Mouse (Mus musculus): ENCODE measurements at regions not wholly inside any gene's neighbourhood (a gene's known extent, or its start where the extent isn't known, plus 50 kb on each side); places are given as distances from the start of the nearest gene placed in this dataset.

- Histone ChIP-seq H3K27ac (no peak overlapping the region), H3K27me3 (no peaks in the 10 kb centered on the region), H3K4me2 (no peak overlapping the region), H3K4me3 (no peak overlapping the region), H3K9me3 (replicated peaks) (no peaks in the 10 kb centered on the region), H3K9ac (no peak overlapping the region), H3K36me3 (no peaks in the 10 kb centered on the region), H3K4me1 (replicated peaks) (peaks cover 8% of the 10 kb centered on the region)
- 78% methylated on average over 2 of the region's 2 CpGs for WGBS
- ATAC-seq (replicated peaks; ENCODE audit: insufficient number of reproducible peaks, insufficient read depth, low FRiP score, low read depth) = no peak
Observed at GRCm38 (mm10) chr11:18750080-18750375, 268.8 kb downstream of the Meis1 start.

GRCm38 (mm10) chr11:18749265-18750079, 269.3 kb downstream of the Meis1 start:
- no peaks in the 10 kb centered on the region for H3K9me3 ChIP-seq (replicated peaks)
- 54% methylated on average over 9 of the region's 9 CpGs for WGBS

GRCm38 (mm10) chr11:18747871-18748461, 270.8 kb downstream of the Meis1 start:
- Histone ChIP-seq H3K27ac (no peak overlapping the region), H3K9me3 (replicated peaks) (no peaks in the 10 kb centered on the region), H3K27me3 (no peaks in the 10 kb centered on the region), H3K4me1 (replicated peaks) (peaks cover 8% of the 10 kb centered on the region), H3K4me2 (no peak overlapping the region), H3K36me3 (no peaks in the 10 kb centered on the region), H3K4me3 (no peak overlapping the region), H3K9ac (no peak overlapping the region)
- WGBS = 47% methylated on average over 7 of the region's 7 CpGs
- no peak for ATAC-seq (replicated peaks; ENCODE audit: insufficient number of reproducible peaks, insufficient read depth, low FRiP score, low read depth)

More at GRCm38 (mm10) chr11:18749265-18750079, 269.3 kb downstream of the Meis1 start:
- H3K9ac ChIP-seq = no peak overlapping the region
- no peak overlapping the region for H3K4me2 ChIP-seq
- no peaks in the 10 kb centered on the region for H3K36me3 ChIP-seq
- H3K4me3 ChIP-seq = no peak overlapping the region
- H3K4me1 ChIP-seq (replicated peaks) = peaks cover 8% of the 10 kb centered on the region
- no peak for ATAC-seq (replicated peaks; ENCODE audit: insufficient number of reproducible peaks, insufficient read depth, low FRiP score, low read depth)
- H3K27ac ChIP-seq = no peak overlapping the region
- no peaks in the 10 kb centered on the region for H3K27me3 ChIP-seq

- H3K9ac ChIP-seq = no peak overlapping the region
- WGBS = 72% methylated on average over 9 of the region's 9 CpGs
Observed at GRCm38 (mm10) chr11:18747361-18747760, 271.4 kb downstream of the Meis1 start.

GRCm38 (mm10) chr11:18746486-18746885, 272.3 kb downstream of the Meis1 start:
- ATAC-seq (replicated peaks; ENCODE audit: insufficient number of reproducible peaks, insufficient read depth, low FRiP score, low read depth) = no peak
- no peak overlapping the region for H3K4me2 ChIP-seq
- H3K9ac ChIP-seq = no peak overlapping the region
- peaks cover 5% of the 10 kb centered on the region for H3K4me1 ChIP-seq (replicated peaks)
- H3K36me3 ChIP-seq = no peaks in the 10 kb centered on the region
- H3K9me3 ChIP-seq (replicated peaks) = no peaks in the 10 kb centered on the region
- no peaks in the 10 kb centered on the region for H3K27me3 ChIP-seq
- no peak overlapping the region for H3K4me3 ChIP-seq
- 72% methylated on average over 5 of the region's 5 CpGs for WGBS
- H3K27ac ChIP-seq = no peak overlapping the region

More at GRCm38 (mm10) chr11:18747361-18747760, 271.4 kb downstream of the Meis1 start:
- no peaks in the 10 kb centered on the region for H3K9me3 ChIP-seq (replicated peaks)
- peaks cover 8% of the 10 kb centered on the region for H3K4me1 ChIP-seq (replicated peaks)
- no peak overlapping the region for H3K27ac ChIP-seq
- no peak for ATAC-seq (replicated peaks; ENCODE audit: insufficient number of reproducible peaks, insufficient read depth, low FRiP score, low read depth)
- H3K4me3 ChIP-seq = no peak overlapping the region
- H3K27me3 ChIP-seq = no peaks in the 10 kb centered on the region
- H3K36me3 ChIP-seq = no peaks in the 10 kb centered on the region
- no peak overlapping the region for H3K4me2 ChIP-seq

DNA sequence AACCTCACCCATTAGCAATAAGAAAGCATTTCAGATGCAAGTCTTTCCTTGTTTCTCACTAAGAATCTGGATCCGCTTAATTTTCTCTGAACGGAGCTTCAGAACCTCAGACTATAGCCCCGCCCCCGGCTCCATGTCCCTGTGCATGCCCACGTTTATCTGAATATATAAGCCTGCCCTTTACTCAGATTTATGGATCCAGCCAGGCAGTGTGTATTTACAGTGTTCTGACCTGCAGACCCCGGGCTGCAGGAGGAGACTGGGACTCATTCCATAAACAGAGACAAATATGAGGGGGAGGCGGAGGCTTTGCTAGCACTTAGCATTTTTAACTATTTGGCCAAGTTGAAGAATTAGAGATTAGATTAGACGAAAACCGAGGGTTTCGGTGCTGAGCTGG, 272.9 kb downstream of the Meis1 start:
- no peaks in the 10 kb centered on the region; the same call in none of the 2 replicates for H3K4me1 ChIP-seq (replicated peaks)
- ATAC-seq (replicated peaks; ENCODE audit: insufficient number of reproducible peaks, insufficient read depth, low FRiP score, low read depth) = no peak
- H3K9me3 ChIP-seq (replicated peaks) = no peaks in the 10 kb centered on the region
- no peak overlapping the region for H3K4me3 ChIP-seq
- H3K4me2 ChIP-seq = peak overlapping the region; percentile 9; the same call in 1 of the 2 replicates
- no peaks in the 10 kb centered on the region for H3K36me3 ChIP-seq
- no peak overlapping the region for H3K9ac ChIP-seq
- WGBS = 45% methylated on average over 10 of the region's 10 CpGs
- no peaks in the 10 kb centered on the region for H3K27me3 ChIP-seq
- no peak overlapping the region for H3K27ac ChIP-seq

DNA sequence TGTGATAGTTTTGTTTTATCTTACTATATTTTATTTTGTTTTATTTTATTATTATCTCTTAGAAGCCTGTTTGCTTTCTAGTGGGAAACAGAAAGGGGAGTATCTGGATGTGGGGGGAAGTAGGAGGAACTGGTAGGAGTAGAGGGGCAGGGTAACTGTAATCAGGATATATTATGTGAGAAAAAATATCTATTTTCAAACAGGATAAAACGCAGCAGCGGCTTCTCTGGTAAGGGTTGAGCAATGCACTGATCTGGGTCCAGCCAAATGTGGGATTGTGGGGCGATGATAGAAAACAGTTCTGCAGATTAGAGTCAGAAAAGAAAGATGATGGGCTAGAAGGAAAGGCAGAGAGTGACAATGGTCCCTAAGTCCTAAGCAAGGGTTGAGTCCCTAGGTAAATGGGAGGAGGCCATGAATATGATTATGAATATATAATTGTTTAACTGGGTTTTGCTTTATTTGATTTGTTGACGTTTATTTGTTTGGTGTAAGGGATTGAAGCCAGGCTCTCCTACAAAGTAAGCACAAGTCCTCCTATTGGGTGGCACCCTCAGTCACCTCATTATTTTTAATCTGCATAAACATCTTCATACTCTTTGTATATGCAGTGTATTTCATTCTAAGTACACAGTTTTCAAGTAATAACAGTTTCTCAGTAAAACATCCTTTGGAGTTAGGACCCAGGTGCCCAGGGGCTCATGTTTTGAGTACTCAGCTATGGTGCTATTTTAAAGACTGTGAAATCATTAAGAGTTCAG, 283.7 kb downstream of the Meis1 start:
- Histone ChIP-seq H3K9ac (no peak overlapping the region), H3K27me3 (no peaks in the 10 kb centered on the region), H3K4me3 (no peak overlapping the region), H3K4me2 (no peak overlapping the region), H3K9me3 (replicated peaks) (no peaks in the 10 kb centered on the region), H3K4me1 (replicated peaks) (no peaks in the 10 kb centered on the region), H3K27ac (no peak overlapping the region), H3K36me3 (no peaks in the 10 kb centered on the region)
- ATAC-seq (replicated peaks; ENCODE audit: insufficient number of reproducible peaks, insufficient read depth, low FRiP score, low read depth) = no peak
- WGBS = 77% methylated on average over 4 of the region's 4 CpGs

DNA sequence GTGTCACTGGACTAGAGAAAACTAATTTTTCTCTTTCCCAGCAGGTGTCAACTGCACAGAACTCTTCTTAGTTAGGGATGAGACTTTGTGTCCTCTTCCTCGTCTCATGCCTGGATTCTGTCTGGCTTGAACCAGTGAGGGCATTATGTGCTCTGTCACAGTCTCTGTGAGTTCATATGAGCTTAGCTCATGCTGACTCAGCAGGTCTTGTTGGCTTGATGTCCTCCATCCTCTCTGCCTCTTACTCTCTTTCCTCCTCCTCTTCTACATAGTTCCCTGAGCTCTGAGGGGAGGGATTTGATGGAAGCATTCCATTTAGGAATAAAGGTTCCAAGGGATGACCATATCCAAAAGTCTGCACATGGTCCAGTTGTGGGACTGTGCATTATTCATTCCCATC, 284.7 kb downstream of the Meis1 start:
- H3K9me3 ChIP-seq (replicated peaks) = no peaks in the 10 kb centered on the region
- 70% methylated on average over 1 of the region's 1 CpGs for WGBS
- no peaks in the 10 kb centered on the region for H3K27me3 ChIP-seq
- H3K36me3 ChIP-seq = no peaks in the 10 kb centered on the region
- no peak overlapping the region for H3K4me3 ChIP-seq
- H3K4me1 ChIP-seq (replicated peaks) = no peaks in the 10 kb centered on the region
- no peak overlapping the region for H3K4me2 ChIP-seq
- H3K9ac ChIP-seq = no peak overlapping the region
- ATAC-seq (replicated peaks; ENCODE audit: insufficient number of reproducible peaks, insufficient read depth, low FRiP score, low read depth) = no peak
- H3K27ac ChIP-seq = no peak overlapping the region

- H3K4me2 ChIP-seq = no peak overlapping the region
- no peak overlapping the region for H3K9ac ChIP-seq
- H3K27ac ChIP-seq = no peak overlapping the region
- H3K9me3 ChIP-seq (replicated peaks) = no peaks in the 10 kb centered on the region
- H3K36me3 ChIP-seq = no peaks in the 10 kb centered on the region
- WGBS = 67% methylated on average over 4 of the region's 4 CpGs
- H3K4me1 ChIP-seq (replicated peaks) = no peaks in the 10 kb centered on the region
- no peaks in the 10 kb centered on the region for H3K27me3 ChIP-seq
- no peak overlapping the region for H3K4me3 ChIP-seq
- ATAC-seq (replicated peaks; ENCODE audit: insufficient number of reproducible peaks, insufficient read depth, low FRiP score, low read depth) = no peak
Observed at GRCm38 (mm10) chr11:18729742-18730141, 289.0 kb downstream of the Meis1 start.

- 88% methylated on average over 8 of the region's 8 CpGs for WGBS
- H3K4me2 ChIP-seq = no peak overlapping the region
- no peaks in the 10 kb centered on the region for H3K4me1 ChIP-seq (replicated peaks)
- H3K9me3 ChIP-seq (replicated peaks) = no peaks in the 10 kb centered on the region
- H3K36me3 ChIP-seq = no peaks in the 10 kb centered on the region
- no peaks in the 10 kb centered on the region for H3K27me3 ChIP-seq
- no peak for ATAC-seq (replicated peaks; ENCODE audit: insufficient number of reproducible peaks, insufficient read depth, low FRiP score, low read depth)
- H3K27ac ChIP-seq = no peak overlapping the region
- no peak overlapping the region for H3K4me3 ChIP-seq
- no peak overlapping the region for H3K9ac ChIP-seq
Observed at GRCm38 (mm10) chr11:18722770-18723169, 296.0 kb downstream of the Meis1 start.

DNA sequence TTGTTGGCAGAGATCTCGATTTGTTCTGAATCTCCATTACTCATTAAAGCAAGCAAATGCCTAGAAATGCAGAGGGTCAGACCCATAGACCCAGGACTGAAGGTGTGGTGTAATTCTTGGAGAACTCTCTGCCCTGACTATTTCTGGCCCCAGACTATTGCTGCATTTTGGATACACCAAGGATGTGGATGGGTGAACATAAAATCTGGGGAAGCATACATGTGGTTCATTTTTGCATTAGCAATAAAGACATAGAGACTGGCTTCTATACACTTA, 303.0 kb downstream of the Meis1 start:
- Histone ChIP-seq H3K36me3 (no peaks in the 10 kb centered on the region), H3K4me1 (replicated peaks) (no peaks in the 10 kb centered on the region), H3K27me3 (no peaks in the 10 kb centered on the region), H3K4me2 (no peak overlapping the region), H3K9ac (no peak overlapping the region), H3K4me3 (no peak overlapping the region), H3K27ac (no peak overlapping the region), H3K9me3 (replicated peaks) (no peaks in the 10 kb centered on the region)
- ATAC-seq (replicated peaks; ENCODE audit: insufficient number of reproducible peaks, insufficient read depth, low FRiP score, low read depth) = no peak
- 64% methylated on average over 1 of the region's 1 CpGs for WGBS
